Mouse (Mus musculus) neural tube, embryonic 12.5 days (tissue): ENCODE results near the gene 4932411N23Rik. TPM values are rescaled to one million over a fixed set of nuclear protein-coding genes. Genes with fewer than 3 reads are reported as not detected.
"Not testable (repeated sequence)": the region's sequence is repeated elsewhere in the genome, so short reads cannot be mapped to it uniquely, and the experiment has no call there.

Experiments used
- ATAC-seq: fragments of 200-750 bp; cut with Nextera tagmentation; 2 replicates; pipeline ENCODE4 v1.8.0; 2017; ENCODE audit warnings: low read depth, mild to moderate bottlenecking, moderate TSS enrichment, moderate library complexity; ENCODE audit not compliant: low FRiP score
- H3K27ac ChIP-seq: fragments of 300-500 bp; sonication (generic); 2 replicates; pipeline ENCODE4 v1.5.1; 2016
- H3K27me3 ChIP-seq: fragments of 300-500 bp; sonication (generic); replicated peaks from 2 replicates; pipeline ENCODE4 v1.6.1; 2016; ENCODE audit warnings: mild to moderate bottlenecking
- H3K36me3 ChIP-seq: fragments of 300-500 bp; sonication (generic); 2 replicates; pipeline ENCODE4 v1.6.1; 2016; ENCODE audit warnings: mild to moderate bottlenecking
- H3K4me1 ChIP-seq: fragments of 300-500 bp; sonication (generic); 2 replicates; pipeline ENCODE4 v1.6.1; 2016
- H3K4me2 ChIP-seq: fragments of 300-500 bp; sonication (generic); replicated peaks from 2 replicates; pipeline ENCODE4 v1.6.1; 2016; ENCODE audit warnings: mild to moderate bottlenecking
- H3K4me3 ChIP-seq: fragments of 300-500 bp; sonication (generic); 2 replicates; pipeline ENCODE4 v1.5.1; 2016
- H3K9ac ChIP-seq: fragments of 300-500 bp; sonication (generic); 2 replicates; pipeline ENCODE4 v1.6.1; 2016; ENCODE audit warnings: mild to moderate bottlenecking
- H3K9me3 ChIP-seq: fragments of 300-500 bp; sonication (generic); 2 replicates; pipeline ENCODE4 v1.6.1; 2016; ENCODE audit warnings: mild to moderate bottlenecking
- WGBS: fragments of 180-500 bp; shearing (Covaris S2); methylation state at CpG from one replicate; pipeline ENCODE4 v1.1.7; 2016; 5-methylcytosine and 5-hydroxymethylcytosine counted together
- polyA plus RNA-seq: library from polyadenylated mRNA; unstranded; fragments of >200 nt; fragmentation: Nextera tagmentation; extraction: Ambion mirVana; gene quantifications from 2 replicates; pipeline ENCODE4 v1.2.1, GENCODE M21; 2016

Gene 4932411N23Rik
- polyA plus RNA-seq = not detected in 2 replicates

DNA sequence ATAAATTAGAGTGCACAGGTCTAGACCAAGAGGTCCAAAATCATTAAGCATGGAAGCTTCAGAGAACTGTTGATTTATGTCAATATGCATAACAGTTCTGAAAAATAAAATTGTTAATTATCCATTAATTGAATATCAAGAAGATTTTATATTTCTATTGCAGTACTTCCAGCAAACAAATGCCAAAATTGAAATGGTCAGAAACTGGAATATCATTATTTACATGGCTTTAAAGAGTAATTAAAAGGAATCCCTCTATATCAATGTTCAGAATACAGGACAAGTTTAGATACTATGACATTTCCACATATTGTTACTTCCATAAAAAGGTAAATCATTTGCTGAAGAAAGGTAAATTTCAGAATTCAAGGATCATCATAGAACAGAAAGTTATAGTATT lies at the start of gene 4932411N23Rik:
Gene 4932411N23Rik (minus strand): TSS at position 101 of the 400 bp plus-strand sequence.
- Histone ChIP-seq H3K4me2 (no peak within 1 kb of the TSS), H3K9me3 (no peaks in the 10 kb centered on the region), H3K27me3 (no peaks in the 10 kb centered on the region), H3K36me3 (no peaks in the 10 kb centered on the region), H3K4me1 (no peaks in the 10 kb centered on the region), H3K27ac (no peak within 1 kb of the TSS), H3K9ac (no peak within 1 kb of the TSS), H3K4me3 (no peak within 1 kb of the TSS)
- no peak for ATAC-seq

- no peak overlapping the region for H3K4me2 ChIP-seq
- H3K9me3 ChIP-seq = no peaks in the 10 kb centered on the region
- ATAC-seq = no peak
- no peaks in the 10 kb centered on the region for H3K27me3 ChIP-seq
- H3K4me3 ChIP-seq = no peak overlapping the region
- 80% methylated on average over 5 of the region's 5 CpGs for WGBS
- H3K36me3 ChIP-seq = no peaks in the 10 kb centered on the region
- no peak overlapping the region for H3K9ac ChIP-seq
- H3K27ac ChIP-seq = no peak overlapping the region
- H3K4me1 ChIP-seq = no peaks in the 10 kb centered on the region
Observed at GRCm38 (mm10) chrX:126779895-126780294, 35.8 kb downstream of the 4932411N23Rik start.

DNA sequence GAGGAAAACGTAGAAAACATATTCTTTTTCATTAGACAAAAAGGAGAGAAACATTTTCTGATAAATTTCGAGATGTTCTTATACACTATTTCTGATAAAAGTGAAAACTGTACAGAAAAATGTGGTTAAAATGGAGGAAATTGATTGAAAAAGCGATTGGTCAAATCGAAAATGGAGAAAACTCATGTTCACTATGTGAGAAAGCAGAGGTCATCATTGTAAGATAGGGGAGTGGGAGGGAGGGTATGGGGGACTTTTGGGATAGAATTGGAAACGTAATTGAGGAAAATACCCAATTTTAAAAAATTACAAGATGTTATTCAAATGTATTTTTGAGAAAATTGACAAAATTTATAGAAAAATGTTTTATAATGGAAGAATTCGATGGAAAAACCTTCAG lies 38.0 kb downstream of the 4932411N23Rik start:
- not testable (repeated sequence) for H3K9ac ChIP-seq, H3K4me2 ChIP-seq, H3K9me3 ChIP-seq, H3K4me1 ChIP-seq, H3K4me3 ChIP-seq, H3K27ac ChIP-seq, H3K36me3 ChIP-seq, H3K27me3 ChIP-seq, ATAC-seq
- 86% methylated on average over 5 of the region's 6 CpGs for WGBS

GRCm38 (mm10) chrX:126774846-126775245 lies 40.8 kb downstream of the 4932411N23Rik start:
- ATAC-seq, H3K4me3 ChIP-seq, H3K27me3 ChIP-seq, H3K36me3 ChIP-seq, H3K9me3 ChIP-seq, H3K4me2 ChIP-seq, H3K27ac ChIP-seq, H3K4me1 ChIP-seq, H3K9ac ChIP-seq: not testable (repeated sequence)
- WGBS = 82% methylated on average over 5 of the region's 5 CpGs

DNA sequence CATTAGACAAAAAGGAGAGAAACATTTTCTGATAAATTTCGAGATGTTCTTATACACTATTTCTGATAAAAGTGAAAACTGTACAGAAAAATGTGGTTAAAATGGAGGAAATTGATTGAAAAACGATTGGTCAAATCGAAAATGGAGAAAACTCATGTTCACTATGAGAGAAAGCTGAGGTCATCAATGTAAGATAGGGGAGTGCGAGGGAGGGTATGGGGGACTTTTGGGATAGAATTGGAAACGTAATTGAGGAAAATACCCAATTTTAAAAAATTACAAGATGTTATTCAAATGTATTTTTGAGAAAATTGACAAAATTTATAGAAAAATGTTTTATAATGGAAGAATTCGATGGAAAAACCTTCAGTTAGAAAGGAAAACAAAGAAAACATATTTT lies 42.2 kb downstream of the 4932411N23Rik start:
- WGBS = 72% methylated on average over 5 of the region's 6 CpGs
- not testable (repeated sequence) for ATAC-seq, H3K9ac ChIP-seq, H3K36me3 ChIP-seq, H3K4me2 ChIP-seq, H3K4me1 ChIP-seq, H3K27me3 ChIP-seq, H3K4me3 ChIP-seq, H3K27ac ChIP-seq, H3K9me3 ChIP-seq

Other genes starting within 250 kb of the 4932411N23Rik start
- gene Gm382, start 224.1 kb upstream of the 4932411N23Rik start, polyA plus RNA-seq = not detected in 2 replicates